Mouse (Mus musculus): ENCODE data around the gene Cyp21a1.
"Not testable (repeated sequence)": the region's sequence is repeated elsewhere in the genome, so short reads cannot be mapped to it uniquely, and the experiment has no call there.

Cyp21a1 gene

GRCm38 (mm10) chr17:34804301-34804700 is at the start of gene Cyp21a1:
Gene Cyp21a1 (minus strand): TSS chr17:34804561.
- DNase-seq (ENCODE audit: low spot score) = not testable (repeated sequence)

GRCm38 (mm10) chr17:34853511-34853910 is 49.1 kb upstream of the Cyp21a1 start:
- DNase-seq (ENCODE audit: low spot score) = no peak

- no peak for DNase-seq (ENCODE audit: low spot score)
Observed at GRCm38 (mm10) chr17:34850517-34851125, 46.3 kb upstream of the Cyp21a1 start.

GRCm38 (mm10) chr17:34849722-34850516 is 45.6 kb upstream of the Cyp21a1 start, which contains the start of the genes Skiv2l and Nelfe:
Gene Skiv2l (minus strand): TSS chr17:34850210.
Gene Nelfe (plus strand): TSS chr17:34850391.
- DNase-seq (ENCODE audit: low spot score) = peak; percentile 87

GRCm38 (mm10) chr17:34847615-34848014 is 43.3 kb upstream of the Cyp21a1 start:
- DNase-seq (ENCODE audit: low spot score) = no peak

- no peak for DNase-seq (ENCODE audit: low spot score)
Observed at GRCm38 (mm10) chr17:34847192-34847591, 42.8 kb upstream of the Cyp21a1 start.

GRCm38 (mm10) chr17:34844884-34845283 is 40.5 kb upstream of the Cyp21a1 start:
- DNase-seq (ENCODE audit: low spot score) = no peak

GRCm38 (mm10) chr17:34840736-34841307 is 36.5 kb upstream of the Cyp21a1 start:
- no peak for DNase-seq (ENCODE audit: low spot score)

- DNase-seq (ENCODE audit: low spot score) = no peak
Observed at GRCm38 (mm10) chr17:34838785-34839184, 34.4 kb upstream of the Cyp21a1 start.

GRCm38 (mm10) chr17:34837464-34838324 is 33.3 kb upstream of the Cyp21a1 start:
- DNase-seq (ENCODE audit: low spot score) = no peak

GRCm38 (mm10) chr17:34836856-34837221 is 32.5 kb upstream of the Cyp21a1 start, which contains the start of the genes Stk19 and Dxo:
Gene Stk19 (minus strand): TSS chr17:34836945.
Gene Dxo (plus strand): TSS chr17:34837019.
- peak; percentile 88 for DNase-seq (ENCODE audit: low spot score)

- no peak for DNase-seq (ENCODE audit: low spot score)
Observed at GRCm38 (mm10) chr17:34836155-34836855, 31.9 kb upstream of the Cyp21a1 start.

- DNase-seq (ENCODE audit: low spot score) = not testable (repeated sequence)
Observed at GRCm38 (mm10) chr17:34830776-34831175, 26.4 kb upstream of the Cyp21a1 start.

GRCm38 (mm10) chr17:34814818-34815370 is 10.5 kb upstream of the Cyp21a1 start:
- no peak for DNase-seq (ENCODE audit: low spot score)

GRCm38 (mm10) chr17:34813747-34814146 is 9.4 kb upstream of the Cyp21a1 start:
- DNase-seq (ENCODE audit: low spot score) = not testable (repeated sequence)

GRCm38 (mm10) chr17:34811275-34811674 is 6.9 kb upstream of the Cyp21a1 start:
- no peak for DNase-seq (ENCODE audit: low spot score)

GRCm38 (mm10) chr17:34810811-34811210 is 6.5 kb upstream of the Cyp21a1 start:
- not testable (repeated sequence) for DNase-seq (ENCODE audit: low spot score)

GRCm38 (mm10) chr17:34810411-34810810 is 6.0 kb upstream of the Cyp21a1 start:
- not testable (repeated sequence) for DNase-seq (ENCODE audit: low spot score)

- DNase-seq (ENCODE audit: low spot score) = no peak
Observed at GRCm38 (mm10) chr17:34808599-34809205, 4.3 kb upstream of the Cyp21a1 start.

- DNase-seq (ENCODE audit: low spot score) = no peak
Observed at GRCm38 (mm10) chr17:34807176-34807575, 2.8 kb upstream of the Cyp21a1 start.
